Mouse (Mus musculus): Measurements from ENCODE around the gene Taar6.

Gene Taar6

DNA sequence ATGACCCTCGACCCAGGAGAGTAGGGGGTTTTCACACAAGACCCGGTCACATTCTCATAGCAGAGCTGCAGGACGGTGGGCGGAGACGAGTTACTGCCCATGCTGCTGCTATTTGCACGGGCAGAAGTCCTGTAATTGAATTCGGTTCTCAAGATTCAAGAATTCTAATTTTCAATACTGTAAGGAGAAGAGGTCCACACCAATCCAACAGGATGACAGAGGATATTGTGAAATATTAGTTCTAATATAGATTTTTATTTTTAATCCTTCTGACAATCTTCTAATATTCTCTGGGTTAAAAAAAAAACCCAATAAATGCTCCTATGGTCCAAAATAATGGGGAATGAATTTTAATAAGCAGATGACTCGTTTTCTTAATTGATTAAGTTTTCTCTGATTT, at the start of gene Taar6:
Taar6 (minus strand) TSS at position 101 of the 400 bp plus-strand sequence.
- no peak for DNase-seq

DNA sequence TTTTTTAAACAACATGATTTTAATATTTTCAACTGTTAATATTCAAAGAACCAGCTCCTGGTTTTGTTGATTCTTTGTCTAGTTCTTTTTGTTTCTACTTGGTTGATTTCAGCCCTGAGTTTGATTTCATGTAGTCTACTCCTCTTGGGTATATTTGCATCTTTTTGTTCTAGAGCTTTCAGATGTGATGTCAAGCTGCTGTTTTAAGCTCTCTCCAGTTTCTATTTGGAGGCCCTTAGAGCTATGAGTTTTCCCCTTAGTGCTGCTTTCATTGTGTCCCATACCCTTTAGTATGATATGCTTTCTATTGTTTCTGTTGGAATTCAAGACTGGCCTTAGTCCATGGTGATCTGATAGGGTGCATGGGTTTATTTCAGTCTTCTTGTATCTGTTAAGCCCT, 45.9 kb upstream of the Taar6 start:
- no peak for DNase-seq

- DNase-seq = no peak
These were observed 41.5 kb upstream of the Taar6 start, which contains the start of gene Taar7d for GRCm38 (mm10) chr10:24026922-24027321. Gene Taar7d (plus strand): TSS chr10:24027222.

DNA sequence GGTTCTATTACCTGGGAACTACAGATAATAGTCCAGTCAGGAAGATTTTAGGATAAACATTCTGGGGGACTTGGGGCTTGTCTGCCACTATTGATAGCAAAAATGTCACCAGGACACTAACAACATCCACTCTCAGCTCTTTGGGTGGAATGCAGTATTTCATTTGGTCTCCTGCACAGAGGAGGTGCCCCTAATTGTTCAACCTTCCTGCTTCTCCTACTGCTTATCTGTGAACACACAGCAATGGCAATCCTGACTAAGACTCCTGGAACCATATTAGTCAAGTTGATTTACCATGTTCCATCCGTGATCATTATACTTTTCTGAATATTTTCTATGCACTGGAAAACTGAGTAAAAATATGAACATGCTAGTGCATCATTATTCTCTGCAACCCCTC, 22.7 kb upstream of the Taar6 start:
- DNase-seq = no peak

- DNase-seq = no peak
These were observed 21.6 kb upstream of the Taar6 start for GRCm38 (mm10) chr10:24007034-24007433.

DNA sequence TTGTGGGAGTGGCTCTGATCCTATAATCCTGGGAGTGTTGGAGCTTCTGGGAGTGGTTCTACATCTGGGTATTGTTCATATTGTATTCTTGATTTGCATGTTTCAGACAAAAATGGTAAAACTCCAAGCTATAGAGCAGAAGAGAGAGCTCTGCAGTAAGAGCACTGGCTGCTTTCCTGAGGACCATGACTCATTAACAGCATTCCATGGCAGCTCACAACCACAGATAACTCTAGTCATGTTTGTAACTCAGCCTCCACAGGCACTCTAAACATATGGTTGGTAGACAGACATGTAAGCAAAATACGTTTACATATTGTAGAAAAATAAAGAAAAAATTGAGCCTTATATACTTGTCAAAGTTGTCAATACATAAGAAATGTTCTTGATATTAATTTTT, 21.0 kb upstream of the Taar6 start:
- no peak for DNase-seq

GRCm38 (mm10) chr10:23999639-24000038, 14.2 kb upstream of the Taar6 start, which contains the start of gene Taar7b:
Gene Taar7b (plus strand): TSS chr10:23999939.
- no peak for DNase-seq

DNA sequence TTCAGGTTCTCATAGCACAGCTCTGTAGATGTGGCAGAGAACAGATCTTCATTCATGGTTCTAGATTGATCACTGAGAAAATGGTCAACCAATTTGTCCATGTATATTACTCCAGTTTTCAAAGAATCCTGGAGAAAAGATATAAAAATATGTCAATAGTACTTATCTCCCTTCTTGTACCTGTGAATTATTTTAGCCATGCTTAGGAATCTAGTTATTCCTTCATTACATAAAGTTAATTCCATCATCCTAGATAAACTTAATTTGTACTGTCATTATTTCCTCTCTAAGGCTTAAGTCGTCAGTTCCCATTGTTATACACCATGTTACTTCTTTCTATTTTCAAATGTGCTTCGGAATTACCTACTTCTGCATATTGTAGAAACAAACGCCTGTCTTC, 7.9 kb upstream of the Taar6 start, which contains the start of gene Taar7a:
Taar7a (minus strand) TSS at position 101 of the 400 bp plus-strand sequence.
- no peak for DNase-seq

DNA sequence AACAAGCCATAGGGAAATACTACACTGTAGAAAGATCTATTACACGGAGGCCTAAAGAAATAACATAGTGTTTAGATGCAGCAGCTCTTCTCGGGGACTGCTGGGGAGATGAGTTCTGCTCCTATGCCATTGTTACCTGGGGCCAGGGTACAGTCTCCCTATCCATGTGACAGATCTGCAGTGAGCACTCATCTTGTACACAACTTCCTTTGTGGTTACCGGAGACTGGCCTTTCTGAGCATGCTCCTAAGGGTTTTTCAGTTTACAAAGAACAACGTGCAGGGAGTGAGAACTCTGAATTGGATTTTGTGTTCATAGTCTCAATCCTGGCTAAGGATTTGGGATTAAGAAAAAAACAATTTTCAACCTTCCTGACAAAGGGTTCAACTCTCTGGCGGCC, 973 bp upstream of the Taar6 start:
- DNase-seq = no peak

GRCm38 (mm10) chr10:23978901-23979705, 6.3 kb downstream of the Taar6 start:
- peak; percentile 74 for DNase-seq

GRCm38 (mm10) chr10:23977958-23978357, 7.5 kb downstream of the Taar6 start:
- DNase-seq = no peak

GRCm38 (mm10) chr10:23971256-23971655, 14.2 kb downstream of the Taar6 start:
- no peak for DNase-seq

DNA sequence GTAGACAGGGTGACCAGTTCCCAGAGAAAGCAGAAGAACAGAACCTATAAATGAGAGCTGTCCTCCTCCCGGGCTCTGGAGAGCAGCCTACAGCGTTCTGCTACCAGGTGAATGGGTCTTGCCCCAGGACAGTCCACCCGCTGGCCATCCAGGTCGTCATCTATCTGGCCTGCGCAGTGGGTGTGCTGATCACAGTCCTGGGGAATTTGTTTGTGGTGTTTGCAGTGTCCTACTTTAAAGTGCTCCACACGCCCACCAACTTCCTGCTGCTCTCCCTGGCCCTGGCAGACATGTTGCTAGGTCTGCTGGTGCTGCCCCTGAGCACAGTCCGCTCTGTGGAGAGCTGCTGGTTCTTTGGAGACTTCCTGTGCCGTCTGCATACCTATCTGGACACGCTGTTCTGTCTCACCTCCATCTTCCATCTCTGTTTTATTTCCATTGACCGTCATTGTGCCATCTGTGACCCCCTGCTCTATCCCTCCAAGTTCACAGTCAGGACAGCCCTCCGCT, 14.7 kb downstream of the Taar6 start, which contains the start of gene Taar5:
Taar5 (plus strand) TSS at position 51 of the 510 bp plus-strand sequence.
- DNase-seq = no peak

GRCm38 (mm10) chr10:23964921-23965610, 20.4 kb downstream of the Taar6 start:
- no peak for DNase-seq

DNA sequence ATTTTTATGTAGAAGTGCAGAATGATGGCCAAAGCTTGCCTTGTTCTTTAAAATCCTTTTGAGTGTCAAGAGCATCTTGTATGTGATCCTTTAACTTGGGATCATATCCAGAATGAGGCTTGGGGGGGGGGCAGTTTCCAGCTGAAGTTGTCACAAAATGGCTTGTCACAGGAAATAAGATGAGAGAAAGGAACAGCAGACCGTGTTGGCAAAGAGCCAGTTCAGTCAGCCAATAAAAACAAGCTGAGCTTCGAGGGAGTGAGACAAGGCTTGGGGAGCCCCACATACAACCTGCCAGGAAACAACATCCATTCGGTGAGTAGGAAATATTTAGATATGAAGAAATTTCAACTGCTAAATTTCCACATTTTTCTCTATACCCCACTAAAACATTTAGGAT, 22.0 kb downstream of the Taar6 start:
- no peak for DNase-seq

GRCm38 (mm10) chr10:23960444-23960915, 25.0 kb downstream of the Taar6 start, which contains the start of gene Taar4:
Gene Taar4 (plus strand): TSS chr10:23960494.
- no peak for DNase-seq

GRCm38 (mm10) chr10:23959071-23959470, 26.4 kb downstream of the Taar6 start:
- DNase-seq = peak; percentile 55

DNA sequence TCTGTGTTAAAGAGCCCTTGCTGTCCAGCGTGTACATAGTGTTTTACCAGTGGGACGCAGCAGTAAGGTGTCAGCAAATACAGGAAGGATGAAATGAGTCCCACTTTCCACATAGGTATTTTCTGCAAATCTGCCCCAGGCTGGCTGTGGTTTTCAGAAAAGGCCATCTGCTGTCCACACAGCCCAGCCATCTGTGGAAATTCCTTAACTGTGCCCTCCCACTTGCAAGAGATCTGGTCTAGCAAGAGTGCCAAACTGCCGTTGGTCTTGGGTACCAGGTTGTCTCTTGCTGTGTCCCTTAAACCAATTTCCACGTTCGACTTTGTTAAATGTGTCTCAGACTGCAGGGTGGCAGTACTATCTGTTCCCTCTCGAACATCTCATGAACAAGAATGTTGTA, 33.7 kb downstream of the Taar6 start:
- DNase-seq = no peak

DNA sequence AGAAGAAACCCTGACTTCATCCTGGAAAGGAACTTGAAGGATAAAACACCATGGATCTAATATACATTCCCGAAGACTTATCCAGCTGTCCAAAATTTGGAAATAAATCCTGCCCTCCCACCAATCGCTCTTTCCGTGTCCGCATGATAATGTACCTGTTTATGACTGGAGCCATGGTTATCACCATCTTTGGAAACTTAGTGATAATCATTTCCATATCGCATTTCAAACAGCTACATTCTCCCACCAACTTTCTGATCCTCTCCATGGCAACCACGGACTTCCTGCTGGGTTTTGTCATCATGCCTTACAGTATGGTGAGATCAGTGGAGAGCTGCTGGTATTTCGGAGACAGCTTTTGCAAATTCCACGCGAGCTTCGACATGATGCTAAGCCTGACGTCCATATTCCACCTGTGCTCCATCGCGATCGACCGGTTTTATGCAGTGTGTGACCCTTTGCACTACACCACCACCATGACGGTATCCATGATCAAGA, 35.9 kb downstream of the Taar6 start, which contains the start of gene Taar3:
Taar3 (plus strand) TSS at position 51 of the 498 bp plus-strand sequence.
- DNase-seq = no peak

DNA sequence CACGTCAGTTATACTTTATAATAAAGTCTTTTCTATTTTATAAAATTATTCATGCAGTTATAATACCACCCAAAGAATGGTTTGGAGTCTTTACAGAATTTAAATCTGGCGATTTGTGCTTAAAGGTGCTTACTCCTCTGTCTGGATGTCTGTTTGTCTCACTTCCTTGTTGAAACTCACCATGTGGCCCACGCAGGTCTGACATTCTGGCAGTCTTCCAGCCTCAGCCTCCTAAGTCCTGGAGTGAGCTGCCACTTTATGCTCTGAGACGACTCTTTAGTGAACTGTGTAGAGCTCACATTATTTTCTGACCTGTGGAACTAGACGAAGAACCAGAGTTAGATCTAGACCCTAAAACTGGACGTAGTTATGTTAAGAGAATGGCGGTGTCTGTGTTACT, 37.4 kb downstream of the Taar6 start:
- DNase-seq = no peak

GRCm38 (mm10) chr10:23942465-23942864, 43.0 kb downstream of the Taar6 start:
- peak; percentile 13 for DNase-seq

DNA sequence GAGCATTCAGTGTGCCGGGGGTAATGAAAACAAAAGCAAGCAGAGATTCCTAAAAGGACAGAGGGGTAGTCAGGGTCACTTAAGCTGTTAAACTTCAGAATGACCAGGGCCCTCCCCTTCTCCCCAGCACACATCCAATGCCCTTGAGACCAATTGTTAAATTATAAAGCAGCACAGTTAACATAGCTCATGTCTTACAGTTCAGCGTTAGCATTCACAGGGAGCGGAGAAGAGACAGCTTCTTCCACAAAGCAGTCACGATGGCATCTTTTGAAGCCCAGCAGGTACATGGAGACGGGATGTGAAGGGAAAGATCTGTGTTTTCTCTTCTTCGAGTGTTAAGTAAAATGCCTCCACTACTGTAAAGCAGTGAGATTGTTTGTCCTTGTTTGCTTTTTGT, 47.1 kb downstream of the Taar6 start, which contains the start of gene Taar2:
Taar2 (plus strand) TSS at position 261 of the 400 bp plus-strand sequence.
- no peak for DNase-seq

DNA sequence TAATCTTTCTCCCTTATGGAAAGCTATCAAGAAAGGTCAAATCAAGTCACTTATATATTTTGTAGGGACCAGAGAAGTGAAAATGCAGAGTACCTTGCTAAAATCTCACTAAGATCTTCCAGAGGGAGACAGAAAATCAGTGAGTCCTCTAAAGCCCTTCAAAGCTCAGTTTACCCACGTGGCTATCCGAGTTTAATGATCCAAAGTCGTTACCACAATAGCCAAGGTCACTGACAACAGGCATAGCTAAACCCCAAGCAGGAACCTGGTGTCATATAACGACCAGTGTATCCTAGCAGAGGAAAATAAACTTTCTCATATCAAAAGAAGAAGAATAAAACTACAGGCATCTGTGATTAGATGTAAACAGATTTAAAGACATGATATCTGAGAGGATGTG, 47.8 kb downstream of the Taar6 start:
- no peak for DNase-seq
